Mouse (Mus musculus) activated CD4-positive, CD25-positive, alpha-beta regulatory T cell, adult 4 months (primary cell): ENCODE measurements at regions not wholly inside any gene's neighbourhood (a gene's known extent, or its start where the extent isn't known, plus 50 kb on each side); places are given as distances from the start of the nearest gene placed in this dataset.

Experiments used
- ATAC-seq: one replicate; pipeline ENCODE4 v1.8.0; 2017

DNA sequence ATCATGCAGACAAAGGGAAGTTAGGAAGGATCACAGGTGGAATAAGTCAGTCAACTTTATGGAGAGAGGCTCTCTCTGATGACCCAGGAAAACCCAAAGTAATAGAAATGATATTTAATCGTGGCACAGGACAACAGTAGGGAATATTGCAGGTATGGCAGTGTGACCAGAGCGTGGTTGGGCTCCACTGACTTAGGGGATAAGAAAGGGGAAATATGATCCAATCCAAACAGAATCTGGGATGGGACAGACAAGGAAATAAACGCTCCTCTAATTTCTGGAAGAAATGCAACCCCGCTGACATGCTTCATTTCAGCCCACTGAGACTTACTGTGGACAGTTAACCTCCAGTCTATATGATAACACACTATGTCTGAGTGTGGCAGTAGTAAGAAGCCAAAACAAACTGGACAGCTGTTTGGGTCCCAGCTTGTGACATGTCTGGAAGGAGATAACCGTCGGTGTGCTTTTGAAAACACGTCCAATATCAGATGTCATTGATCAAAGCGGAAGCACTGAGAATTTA is 400.0 kb downstream of the Rps24 start:
- no peak for ATAC-seq

DNA sequence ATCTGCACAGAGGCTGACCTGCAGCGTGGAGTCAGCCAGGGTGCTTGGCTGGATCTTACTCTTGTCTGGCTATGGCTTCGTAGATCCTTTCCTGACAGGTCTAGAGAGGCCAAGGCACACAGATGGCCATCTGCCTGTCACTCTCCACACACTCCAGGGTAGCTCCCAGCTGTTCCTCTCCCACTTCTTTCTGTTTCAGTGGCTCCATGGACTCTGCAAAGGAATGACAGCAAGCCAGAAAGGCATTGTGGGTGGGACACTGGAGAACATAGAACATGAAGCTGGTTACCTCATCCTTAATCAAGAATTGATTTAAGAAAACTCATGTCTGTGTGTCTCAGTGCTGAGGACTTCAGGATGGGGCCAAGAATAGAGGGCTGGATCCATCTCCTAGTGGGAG is 403.9 kb downstream of the Rps24 start:
- ATAC-seq, result no peak

DNA sequence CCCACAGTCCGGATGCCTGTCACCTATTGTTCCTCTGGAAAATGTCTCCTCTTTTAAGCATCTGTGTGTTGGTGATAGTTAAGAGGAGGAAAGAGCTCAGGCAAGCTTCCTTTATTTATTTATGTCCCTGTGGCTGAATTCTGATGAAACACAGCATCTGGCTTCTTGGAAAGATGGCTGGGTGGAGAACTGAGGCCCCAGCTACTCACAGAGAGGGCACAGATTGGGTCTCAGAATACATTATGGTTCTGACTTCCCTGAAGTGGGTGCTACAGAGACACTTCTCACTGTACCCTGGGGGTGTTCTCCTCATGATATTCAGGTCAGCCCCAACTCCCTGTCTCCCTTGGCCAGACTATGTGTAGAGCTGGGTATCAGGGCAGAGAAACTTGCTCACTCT is 408.3 kb downstream of the Rps24 start:
- no peak for ATAC-seq

DNA sequence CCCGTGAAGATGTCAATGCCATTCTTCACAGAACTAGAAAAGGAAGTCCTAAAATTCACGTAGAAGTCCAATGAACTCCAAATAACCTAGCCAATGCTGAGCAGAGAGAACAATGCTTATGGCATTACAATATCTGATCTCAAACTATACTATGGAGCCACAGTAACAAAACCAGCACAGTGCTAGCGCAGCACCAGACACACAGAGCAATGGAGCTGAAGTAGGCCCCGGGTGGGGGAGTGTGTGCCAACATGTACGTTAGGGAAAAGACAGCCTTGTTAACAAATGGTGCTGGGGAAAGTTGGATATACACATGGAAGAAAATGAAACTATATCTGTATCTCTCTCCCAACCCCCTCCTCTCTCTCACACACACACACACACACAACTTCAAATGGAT is 409.8 kb downstream of the Rps24 start:
- ATAC-seq, result no peak

DNA sequence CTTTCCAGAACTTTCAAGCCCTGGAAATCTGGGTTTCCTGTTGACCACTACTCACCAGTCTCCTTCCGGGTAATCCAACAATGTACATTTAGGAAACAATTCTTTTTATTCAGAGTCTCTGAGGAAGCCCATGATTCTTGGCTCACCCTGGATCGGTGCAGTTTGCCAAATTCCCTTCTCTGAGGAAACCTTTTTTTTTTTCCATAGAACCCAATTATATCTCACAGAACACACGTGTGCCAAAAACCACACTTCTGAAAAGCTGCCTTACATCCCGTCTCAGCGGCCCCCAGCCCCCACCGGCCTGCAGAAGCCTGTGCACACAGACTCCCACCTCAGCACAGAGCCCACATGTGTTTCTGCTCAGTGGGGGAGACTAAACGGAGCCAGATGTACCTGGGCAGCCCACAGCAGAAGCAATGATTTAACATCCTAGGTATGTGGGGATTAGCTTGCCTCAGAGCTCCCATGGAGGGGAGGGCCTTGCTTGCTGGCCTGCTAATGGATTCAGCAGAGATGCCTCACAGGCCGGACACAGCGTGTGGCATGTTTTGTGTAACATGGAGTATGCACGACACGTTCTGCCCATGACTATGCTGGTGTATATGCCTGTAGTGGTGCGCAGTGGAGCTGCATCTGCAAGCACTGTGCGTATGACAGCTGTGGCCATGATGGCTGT is 413.7 kb downstream of the Rps24 start:
- ATAC-seq, result no peak

DNA sequence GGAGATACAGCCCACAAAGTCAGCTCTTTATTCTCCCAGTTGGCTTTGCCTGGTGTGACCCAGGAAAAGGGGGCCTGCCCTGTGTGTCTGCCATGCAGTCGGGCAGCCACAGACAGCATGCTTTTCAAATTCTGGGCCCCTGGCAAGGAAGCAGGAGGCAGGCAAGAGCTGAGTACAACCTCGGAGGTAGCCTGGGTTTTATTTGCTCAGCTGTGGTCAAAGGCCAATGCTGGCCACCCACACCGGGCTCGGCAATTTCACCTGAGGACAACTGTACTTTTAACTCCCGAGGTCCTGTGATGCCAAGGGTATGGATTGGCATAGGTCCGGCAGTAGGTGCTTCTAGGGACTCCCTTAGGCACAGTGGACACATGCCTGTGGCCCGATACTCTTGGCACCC is 414.8 kb downstream of the Rps24 start:
- ATAC-seq, result no peak

DNA sequence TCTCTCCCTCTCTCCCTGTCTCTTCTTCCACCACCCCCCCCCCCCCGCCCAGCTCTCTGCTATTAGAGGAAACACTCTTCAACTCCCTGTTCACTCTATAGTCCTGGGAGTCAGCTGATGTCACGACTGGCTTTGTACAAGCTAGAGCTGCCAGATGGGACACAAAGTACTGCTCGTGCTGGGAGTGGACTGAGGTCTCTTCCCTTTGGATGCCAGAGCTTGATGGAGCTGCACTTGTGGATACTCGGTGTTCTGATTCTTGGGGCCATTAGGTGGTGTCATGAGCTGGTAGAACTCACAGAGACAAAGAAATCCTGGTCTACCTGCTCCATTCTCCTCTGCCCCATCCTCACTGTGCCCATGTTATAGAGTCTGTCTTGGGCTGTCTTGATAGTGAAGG is 415.9 kb downstream of the Rps24 start:
- ATAC-seq, result no peak

DNA sequence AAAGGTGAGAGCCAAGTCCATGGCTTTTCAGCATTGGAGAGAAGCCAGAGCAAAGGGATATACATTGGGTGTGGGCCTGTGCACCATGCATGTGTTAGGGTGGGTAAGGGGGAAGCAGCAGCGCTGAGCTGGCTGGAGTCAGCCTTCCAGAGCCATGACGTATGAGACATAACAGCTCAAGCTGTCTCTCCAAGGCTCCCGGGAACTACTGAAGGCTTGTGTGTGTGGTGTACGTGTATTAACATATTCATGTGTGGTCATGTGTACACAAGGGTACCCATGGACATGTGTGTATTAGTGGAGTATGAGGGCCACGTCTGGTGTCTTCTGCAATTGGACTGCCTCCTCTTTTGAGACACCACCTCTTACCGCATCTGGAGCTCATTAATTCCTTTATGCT is 417.8 kb downstream of the Rps24 start:
- no peak for ATAC-seq

DNA sequence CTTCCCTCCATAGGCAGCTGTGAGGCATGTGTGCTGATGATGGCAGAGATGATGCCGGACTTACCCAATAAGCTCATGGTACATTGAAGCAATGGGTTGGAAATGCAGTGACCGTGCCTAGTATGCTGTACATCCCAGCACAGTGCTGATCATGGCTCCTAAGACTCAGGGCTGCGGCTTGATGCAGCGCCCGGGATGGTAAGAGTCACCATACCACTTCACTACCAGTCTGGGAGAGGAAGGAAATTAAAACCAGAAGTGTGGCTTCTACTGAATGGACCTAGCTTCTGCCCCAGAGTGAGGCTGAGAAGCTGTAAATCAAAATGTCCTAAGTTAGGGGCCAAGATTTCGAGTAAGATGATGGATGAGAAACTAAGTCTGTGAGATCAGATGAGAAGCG is 420.0 kb downstream of the Rps24 start:
- ATAC-seq, result no peak

DNA sequence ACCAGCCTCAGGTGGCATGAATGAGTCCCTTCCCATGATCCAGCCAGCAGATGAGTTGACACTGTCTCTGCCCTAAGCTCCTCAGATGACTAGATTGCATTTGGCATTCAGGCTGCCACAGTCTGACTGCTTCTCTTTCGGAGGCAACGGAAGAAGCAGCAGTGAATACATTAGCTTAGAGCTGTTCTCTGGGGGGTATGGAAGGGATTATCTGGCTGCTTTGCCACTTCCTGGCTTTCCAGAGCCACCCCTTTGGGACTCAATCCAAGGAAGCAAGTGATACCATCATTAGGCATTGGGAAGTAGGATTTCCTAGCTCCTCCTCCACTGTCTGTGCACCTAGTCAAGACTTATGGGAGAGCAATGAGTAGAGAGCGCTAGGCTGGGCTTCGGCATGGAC is 421.5 kb downstream of the Rps24 start:
- ATAC-seq, result no peak

DNA sequence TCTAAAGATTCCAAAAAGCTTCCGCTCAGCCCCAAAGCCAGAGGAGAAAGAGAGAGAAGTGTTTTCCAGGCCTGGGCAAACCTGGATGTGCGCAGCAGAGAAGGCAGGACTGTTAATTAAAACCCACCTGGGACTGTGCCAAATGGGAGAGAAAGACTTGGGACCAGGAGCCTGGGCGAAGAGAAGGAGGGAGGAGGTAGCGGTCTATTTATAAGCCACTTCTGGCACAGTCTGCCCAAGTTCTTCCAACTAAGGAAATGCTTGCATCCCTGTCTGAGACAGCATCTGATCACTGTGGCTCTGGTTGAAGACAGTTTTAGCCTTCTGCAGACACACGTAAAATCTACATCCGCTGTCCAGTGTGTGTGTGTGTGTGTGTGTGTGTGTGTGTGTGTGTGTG is 424.7 kb downstream of the Rps24 start:
- ATAC-seq, result no peak

DNA sequence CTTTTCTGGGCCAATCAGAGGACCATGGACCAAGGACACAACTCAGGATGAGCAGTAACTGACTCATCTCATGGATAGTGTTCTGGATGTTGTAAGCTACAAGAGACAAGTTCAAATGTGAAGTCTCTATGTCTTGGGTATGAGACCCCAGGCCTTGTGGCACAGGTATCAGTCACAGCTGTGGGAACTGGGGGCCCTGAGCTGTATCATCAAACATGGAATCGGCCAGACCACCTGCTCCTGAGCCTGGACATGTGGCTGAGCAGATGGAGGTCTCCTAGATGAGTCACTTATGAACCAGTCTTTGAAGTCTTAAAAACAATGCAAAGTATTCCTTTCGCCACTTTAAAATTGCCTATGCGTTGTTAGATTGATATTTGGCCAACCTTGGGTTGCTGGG is 432.1 kb downstream of the Rps24 start:
- ATAC-seq, result no peak

DNA sequence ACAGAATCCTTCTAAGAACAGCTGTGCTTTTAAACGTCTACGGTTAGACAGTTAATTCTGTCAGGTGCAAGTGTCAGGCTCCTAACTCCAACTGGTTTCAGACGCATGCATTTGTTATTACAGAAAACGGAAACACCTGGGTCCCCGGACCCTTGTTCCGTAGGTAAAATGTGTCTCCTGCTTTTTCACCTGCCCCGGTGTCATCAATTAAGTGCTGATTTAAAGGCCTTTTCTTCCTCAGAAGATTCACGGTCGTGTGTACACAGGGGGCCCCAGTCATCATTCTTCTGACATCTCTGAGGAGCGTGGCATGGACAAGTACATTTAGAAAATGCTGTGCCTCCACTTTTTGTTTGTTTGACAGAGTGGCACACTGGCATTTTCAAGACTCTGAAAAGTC is 435.1 kb downstream of the Rps24 start:
- no peak for ATAC-seq

DNA sequence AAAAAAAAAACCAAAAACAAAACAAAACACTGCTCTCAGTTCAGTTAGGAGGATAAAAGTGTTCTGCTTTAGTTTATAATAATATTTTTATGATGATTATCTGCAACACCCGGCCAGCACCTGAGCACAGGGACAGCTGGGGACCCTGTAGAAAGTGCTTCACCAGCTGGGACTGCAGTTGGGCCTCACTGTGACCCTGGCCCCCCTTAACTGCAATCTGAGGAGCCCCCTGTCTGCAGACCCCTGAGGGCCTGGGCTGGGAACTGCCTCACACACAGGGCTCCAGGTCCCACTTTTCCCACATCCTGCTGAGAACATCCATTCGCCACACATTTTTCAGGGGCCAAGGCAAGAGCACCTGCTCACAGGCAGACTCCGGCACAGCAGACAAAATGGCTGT is 437.6 kb downstream of the Rps24 start:
- ATAC-seq, result no peak

DNA sequence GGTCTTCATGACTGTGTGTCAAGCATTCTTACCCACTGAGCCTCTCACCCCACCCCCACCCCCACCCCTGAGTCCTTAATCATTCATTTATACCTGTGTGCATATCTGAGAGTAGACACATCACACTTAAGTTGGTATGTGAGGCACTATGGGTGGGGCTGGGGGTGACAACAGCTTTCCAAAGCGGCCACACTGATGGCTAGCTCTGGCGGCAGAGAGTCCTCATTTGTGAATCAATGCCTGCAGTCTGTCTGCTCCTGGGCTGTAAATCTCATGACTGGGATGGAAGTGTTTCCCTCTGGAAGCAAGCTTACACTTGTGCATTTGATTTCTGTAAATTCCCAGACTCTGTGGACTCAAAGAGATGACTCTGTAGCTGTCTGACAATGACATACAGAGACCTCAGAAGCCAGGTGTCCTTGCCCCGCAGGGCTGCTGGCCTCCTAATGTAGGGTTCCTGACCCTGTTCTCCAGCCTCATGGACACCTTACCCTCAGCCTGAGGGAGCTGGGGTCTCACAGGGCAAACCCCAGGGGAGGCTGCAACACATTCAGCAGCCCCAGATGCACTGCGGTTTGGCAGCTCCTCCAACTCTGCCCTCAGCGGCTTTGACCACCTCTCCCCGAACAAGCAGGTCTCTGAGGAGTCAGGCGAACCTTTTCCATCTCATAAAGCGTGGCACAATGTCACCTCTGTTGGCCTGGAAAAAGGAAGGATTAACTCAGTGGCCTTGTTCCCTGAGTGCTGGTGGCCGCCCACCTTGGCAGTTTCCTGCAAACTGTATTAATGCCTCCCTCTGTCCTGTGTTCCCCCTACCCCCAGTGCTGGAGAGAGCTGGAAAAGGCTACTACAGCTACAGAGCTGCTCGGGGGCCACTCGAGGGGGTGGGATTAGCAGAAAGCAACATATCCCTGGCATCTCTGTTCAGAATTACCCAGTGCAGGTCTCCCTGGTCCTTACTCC is 439.4 kb downstream of the Rps24 start:
- no peak for ATAC-seq

DNA sequence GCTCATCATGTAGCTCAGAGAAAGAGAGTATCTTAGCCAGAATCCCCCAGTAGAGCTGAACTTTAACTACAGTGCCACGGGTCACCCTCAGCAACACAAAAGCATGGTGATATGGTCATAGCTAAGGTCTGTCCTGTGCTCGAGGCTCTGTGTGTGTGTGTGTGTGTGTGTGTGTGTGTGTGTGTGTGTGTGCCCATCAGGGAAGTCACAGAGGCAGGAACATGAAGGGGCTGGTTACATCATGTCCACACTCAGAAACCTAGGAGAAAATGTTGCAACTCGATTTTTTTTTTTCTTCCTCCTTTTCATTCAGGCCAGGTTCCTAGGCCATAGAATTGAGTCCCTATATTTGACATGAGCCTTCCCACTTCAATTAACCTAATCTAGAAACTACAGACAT is 441.8 kb downstream of the Rps24 start:
- no peak for ATAC-seq

DNA sequence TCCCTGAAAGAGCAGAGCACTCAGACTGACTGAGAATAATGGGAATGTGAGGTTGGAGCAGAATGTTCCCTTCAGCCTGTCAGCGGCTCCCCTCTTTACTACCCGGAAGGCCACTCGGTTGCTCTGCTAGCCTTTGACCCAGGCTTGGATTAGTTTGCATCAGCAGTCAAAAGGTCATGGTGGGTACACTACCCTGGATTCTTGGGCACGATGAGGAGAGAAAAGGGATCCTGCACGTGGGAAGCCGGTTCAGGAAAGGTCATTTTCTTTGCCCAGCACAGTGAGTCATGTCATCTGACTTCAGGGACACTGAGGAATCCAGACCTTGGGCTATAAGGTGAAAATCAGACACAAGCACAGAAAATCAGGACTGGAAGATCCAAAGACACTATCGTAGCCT is 443.3 kb downstream of the Rps24 start:
- no peak for ATAC-seq

DNA sequence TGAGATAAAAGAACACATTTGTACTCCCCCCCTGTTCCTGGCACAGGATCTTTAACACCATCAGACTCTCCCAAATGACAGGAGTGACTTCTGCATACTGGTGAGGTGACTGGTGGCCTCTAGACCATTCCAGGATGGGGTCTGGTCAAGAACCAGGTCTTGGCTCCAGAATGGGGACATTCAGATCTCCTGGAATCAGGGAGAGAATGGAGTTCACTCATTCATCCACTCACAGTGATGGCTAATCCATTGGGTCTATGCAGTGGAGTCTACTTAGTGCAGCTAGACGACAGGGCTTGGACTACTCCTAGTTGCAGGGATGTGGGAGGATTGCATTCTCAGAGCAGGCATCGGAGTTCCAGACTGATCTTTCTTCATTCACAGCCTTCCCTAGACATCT is 451.0 kb downstream of the Rps24 start:
- ATAC-seq, result no peak

DNA sequence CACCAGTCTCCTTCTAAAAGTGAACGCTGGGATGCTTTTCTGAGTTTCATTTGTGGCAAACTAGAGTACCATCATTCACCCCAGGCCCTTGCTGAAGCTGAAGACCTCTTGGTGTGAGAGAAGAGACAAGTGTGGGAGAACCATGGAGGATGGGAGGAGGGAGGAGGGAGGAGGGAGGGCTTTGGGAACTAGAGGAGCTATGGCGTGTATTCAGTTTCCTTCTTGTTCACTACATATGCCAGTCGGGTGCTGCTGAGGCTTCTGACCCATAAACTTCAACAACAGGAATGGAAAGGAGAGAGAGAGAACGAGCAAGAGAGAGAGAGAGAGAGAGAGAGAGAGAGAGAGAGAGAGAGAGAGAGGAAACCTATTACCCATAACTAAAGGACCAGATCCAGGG is 452.1 kb downstream of the Rps24 start:
- ATAC-seq, result no peak

DNA sequence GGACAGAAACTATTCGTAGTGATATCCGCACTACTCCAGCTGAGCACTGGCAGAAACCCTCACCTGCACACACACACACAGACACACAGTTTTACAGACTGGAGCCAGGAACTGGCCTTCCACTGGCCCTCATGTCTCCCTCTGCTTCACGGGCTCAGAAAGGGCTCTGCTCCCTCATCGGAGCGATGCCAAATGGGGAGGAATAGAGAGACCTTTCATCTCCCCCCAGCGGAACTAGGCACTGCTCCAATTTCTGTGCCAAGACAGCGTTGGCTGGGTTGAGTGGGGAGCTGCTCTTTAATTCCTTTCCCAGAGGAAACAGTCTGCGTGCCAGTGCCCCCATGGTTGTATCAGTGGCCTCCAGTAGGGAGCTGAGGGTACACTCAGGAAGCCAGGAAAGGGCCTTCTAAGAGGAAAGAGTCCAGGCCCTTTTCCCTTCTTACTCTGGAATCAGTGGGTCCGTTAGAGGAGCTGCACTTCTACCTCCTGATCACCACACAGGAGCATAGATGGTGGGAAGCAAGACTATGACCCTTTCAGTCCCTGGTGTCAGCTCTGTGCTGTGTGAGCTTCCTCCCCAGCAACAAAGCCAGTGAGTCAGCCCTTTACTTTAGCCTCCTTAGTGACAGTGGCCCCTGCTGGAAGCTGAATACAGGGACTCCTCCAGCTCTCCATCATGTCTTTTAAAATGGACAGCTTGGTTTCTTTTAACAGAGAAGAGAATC is 452.7 kb downstream of the Rps24 start:
- no peak for ATAC-seq

DNA sequence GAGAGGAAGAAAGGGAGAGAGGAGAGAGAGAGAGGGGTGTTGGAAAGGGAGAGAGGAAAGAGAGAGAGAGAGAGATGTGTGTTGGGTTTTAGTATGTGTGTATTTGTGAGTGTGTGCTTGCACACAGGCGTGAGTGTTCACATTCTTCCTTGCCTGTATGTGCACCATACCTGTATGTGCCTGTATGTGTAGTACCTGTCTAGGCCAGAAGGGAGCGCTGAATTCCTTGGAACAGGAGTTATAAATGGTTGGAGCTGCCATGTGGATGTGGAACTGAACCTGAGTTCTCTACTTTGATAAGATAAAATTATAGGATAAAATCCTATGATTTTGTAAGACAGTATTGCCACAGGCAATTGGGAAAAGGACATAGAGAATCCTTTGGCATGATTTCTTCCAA is 458.8 kb downstream of the Rps24 start:
- ATAC-seq, result no peak

DNA sequence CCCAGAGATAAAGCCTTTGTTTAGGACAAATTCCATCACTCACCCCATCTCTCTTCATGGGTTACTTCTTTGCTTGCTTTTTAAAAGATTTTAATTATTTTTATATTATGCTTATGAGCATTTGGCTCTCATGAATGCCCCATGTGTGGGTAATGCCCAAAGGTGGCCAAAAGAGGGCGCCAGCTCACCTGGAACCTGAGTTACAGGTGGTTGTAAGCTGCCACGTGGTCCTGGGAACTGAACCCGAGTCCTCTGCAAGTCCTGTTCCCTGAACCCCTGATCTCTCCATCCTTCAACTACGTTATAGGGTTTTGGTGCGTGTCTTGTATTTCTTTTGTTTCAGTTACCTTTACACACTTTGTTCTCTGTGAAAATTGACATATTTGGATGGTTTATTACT is 460.2 kb downstream of the Rps24 start:
- ATAC-seq, result no peak

DNA sequence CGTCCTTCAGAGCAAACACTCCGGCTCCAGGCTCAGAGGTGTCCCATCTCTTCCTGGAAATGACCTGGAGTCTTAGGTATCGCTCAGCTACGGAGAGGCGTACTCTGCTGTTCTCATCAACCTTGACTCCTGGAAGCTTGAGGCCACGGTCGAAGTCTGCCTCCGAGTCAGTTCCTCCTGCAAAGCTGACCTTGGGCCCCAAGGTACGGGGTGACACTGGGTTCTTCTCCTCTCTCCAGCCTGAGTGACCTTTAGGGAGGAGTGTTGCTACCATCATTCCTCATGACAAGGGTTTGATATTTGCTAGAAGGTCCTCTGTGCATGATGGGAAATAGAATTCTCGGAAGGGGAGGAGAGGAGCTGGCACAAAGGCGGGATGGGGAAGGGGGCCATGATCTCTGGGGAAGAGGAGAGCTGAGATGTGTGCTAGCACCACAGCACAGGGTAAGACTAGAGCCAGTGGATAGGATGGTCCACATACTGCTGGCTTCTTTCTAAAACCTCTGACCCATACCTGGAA is 469.0 kb downstream of the Rps24 start:
- no peak for ATAC-seq
